Mouse (Mus musculus) liver, embryonic 12.5 days (tissue): ENCODE data around the gene Timm17b. TPM values are rescaled to one million over a fixed set of nuclear protein-coding genes. Genes with fewer than 3 reads are reported as not detected.

Experiments used
- ATAC-seq: fragments of 200-750 bp; cut with Nextera tagmentation; 2 replicates; pipeline ENCODE4 v1.8.0; 2017; ENCODE audit warnings: moderate number of reproducible peaks, mild to moderate bottlenecking, moderate library complexity
- H3K27ac ChIP-seq: fragments of 300-500 bp; sonication (generic); 2 replicates; pipeline ENCODE4 v1.5.1; 2016; ENCODE audit warnings: mild to moderate bottlenecking
- H3K27me3 ChIP-seq: fragments of 300-500 bp; sonication (generic); replicated peaks from 2 replicates; pipeline ENCODE4 v1.6.1; 2016; ENCODE audit warnings: mild to moderate bottlenecking, moderate library complexity
- H3K36me3 ChIP-seq: fragments of 300-500 bp; sonication (generic); 2 replicates; pipeline ENCODE4 v1.6.1; 2016; ENCODE audit warnings: mild to moderate bottlenecking, moderate library complexity
- H3K4me1 ChIP-seq: fragments of 300-500 bp; sonication (generic); 2 replicates; pipeline ENCODE4 v1.6.1; 2016
- H3K4me2 ChIP-seq: fragments of 300-500 bp; sonication (generic); 2 replicates; pipeline ENCODE4 v1.6.1; 2016; ENCODE audit warnings: mild to moderate bottlenecking, moderate library complexity
- H3K4me3 ChIP-seq: fragments of 300-500 bp; sonication (generic); 2 replicates; pipeline ENCODE4 v1.5.1; 2016; ENCODE audit warnings: mild to moderate bottlenecking, moderate library complexity
- H3K9ac ChIP-seq: fragments of 300-500 bp; sonication (generic); 2 replicates; pipeline ENCODE4 v1.6.1; 2016; ENCODE audit warnings: mild to moderate bottlenecking, moderate library complexity
- H3K9me3 ChIP-seq: fragments of 300-500 bp; sonication (generic); replicated peaks from 2 replicates; pipeline ENCODE4 v1.6.1; 2016; ENCODE audit warnings: mild to moderate bottlenecking, moderate library complexity
- WGBS: fragments of 180-500 bp; shearing (Covaris S2); methylation state at CpG from one replicate; pipeline ENCODE4 v1.1.7; 2016; ENCODE audit not compliant: insufficient replicate concordance; 5-methylcytosine and 5-hydroxymethylcytosine counted together
- polyA plus RNA-seq: library from polyadenylated mRNA; unstranded; fragments of >200 nt; fragmentation: Nextera tagmentation; extraction: Ambion mirVana; gene quantifications from 2 replicates; pipeline ENCODE4 v1.2.1, GENCODE M21; 2016

The Timm17b gene
- 98.3 and 98.9 TPM in 2 replicates for polyA plus RNA-seq

DNA sequence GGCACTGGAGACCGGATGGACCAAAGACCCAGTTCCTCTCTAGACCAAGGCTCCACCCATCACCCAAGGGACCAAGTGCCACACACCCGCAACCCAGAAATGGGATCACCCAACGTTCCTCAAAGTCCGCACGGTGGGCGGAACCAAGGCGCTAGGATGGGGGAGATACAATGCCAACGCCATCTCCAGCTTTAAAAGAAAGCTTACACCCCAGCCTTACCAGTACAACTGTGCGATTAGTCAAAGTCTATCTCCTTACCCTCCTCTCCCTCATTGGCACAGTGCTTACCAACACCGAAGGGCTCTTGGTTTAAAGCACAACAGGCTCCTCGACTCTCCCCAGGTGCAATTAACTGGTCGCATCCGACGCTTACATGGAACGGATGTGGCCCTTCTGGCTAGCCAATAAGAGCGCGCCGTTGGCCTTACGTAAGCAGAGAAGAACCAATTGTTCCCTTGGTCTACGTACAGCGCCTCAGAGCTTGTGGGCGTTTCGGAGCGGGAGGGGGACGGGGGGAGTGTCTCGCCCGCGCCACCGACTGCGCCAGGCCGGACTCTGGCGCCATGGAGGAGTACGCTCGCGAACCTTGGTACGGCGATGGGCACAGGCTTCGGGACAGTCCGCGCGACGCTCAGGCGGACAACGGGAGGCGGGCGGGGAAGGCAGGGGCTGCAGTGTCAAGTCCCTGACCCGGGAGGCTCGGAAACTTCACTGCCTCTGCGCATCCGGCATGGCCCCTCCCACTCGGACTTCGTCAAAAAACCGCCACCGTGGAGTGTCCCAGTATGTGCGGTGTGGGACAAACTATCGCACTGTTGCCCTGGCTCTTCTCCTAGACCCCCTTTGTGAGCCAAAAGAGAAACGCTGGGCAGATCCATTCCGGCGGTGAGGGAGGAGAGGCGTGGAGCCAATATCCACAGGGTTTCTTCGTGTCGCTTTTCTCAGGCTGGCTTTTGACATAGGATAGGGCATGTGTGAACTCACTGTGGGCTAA, at the start of gene Timm17b, which contains the start of gene Pqbp1:
TSS of gene Timm17b (plus strand) at position 478 of the 995 bp plus-strand sequence.
TSS of gene Pqbp1 (minus strand) at position 390 of the 995 bp plus-strand sequence.
- Histone ChIP-seq H3K27ac (peak within 1 kb of the TSS; percentile 81), H3K27me3 (no peaks in the 10 kb centered on the region), H3K36me3 (peaks cover 26% of the 10 kb centered on the region), H3K9ac (peak within 1 kb of the TSS; percentile 74), H3K4me3 (peak within 1 kb of the TSS; percentile 68), H3K9me3 (no peaks in the 10 kb centered on the region), H3K4me1 (peaks cover 19% of the 10 kb centered on the region), H3K4me2 (peak within 1 kb of the TSS; percentile 73)
- WGBS: 8% methylated on average over 62 of the region's 62 CpGs
- ATAC-seq: peak; percentile 98

DNA sequence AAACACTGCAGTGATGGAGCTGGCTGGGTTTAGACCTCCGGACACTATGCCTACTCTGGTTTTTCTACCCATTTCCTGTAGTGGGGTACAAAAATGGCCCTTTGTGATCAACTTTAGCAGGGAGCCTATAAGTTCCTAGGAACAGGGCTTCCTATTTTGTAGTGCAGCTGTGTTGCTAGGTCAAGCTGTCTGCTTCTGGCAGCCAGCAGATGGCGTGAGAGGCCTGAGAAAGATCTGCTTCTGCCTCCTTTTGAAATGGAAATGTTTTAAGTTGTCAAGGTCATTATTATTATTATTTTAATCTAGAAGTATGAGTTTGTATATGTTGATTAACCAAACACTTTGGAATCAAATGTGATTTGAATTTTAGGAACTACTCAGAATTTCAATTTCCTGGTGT, 44.6 kb upstream of the Timm17b start:
- Histone ChIP-seq H3K4me3 (no peak overlapping the region), H3K4me2 (no peak overlapping the region), H3K4me1 (peaks cover 9% of the 10 kb centered on the region), H3K27ac (no peak overlapping the region), H3K9me3 (no peaks in the 10 kb centered on the region), H3K36me3 (peaks cover 71% of the 10 kb centered on the region), H3K27me3 (no peaks in the 10 kb centered on the region), H3K9ac (no peak overlapping the region)
- WGBS: 13% methylated on average over 2 of the region's 2 CpGs
- no peak for ATAC-seq

DNA sequence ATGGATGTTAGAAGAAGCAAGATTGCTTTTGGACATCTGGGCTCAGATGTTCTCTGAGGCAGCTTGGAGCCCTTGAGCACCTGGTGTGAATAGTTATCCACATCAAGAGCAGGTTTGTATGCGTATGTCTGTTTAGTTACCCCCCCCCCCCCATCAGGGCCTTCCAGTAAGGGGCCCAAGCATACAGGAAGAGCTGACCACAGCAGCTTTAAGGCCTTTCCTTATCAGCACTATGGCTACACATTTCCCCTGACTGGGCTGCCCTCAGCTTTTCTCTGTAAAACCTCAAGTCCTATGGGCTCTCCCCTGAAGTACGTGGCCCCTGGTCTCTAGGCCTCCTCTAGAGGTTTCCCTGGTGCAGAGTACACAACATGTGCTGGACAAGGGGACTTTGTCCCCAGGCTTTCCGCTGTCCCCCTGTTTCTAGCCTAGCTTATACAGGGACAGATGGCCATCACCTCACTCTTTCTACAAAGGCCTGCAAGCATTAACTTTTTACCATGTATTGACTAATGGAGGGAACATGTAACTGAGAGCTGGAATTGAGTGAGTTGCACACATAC, 39.9 kb upstream of the Timm17b start:
- Histone ChIP-seq H3K36me3 (peaks cover 43% of the 10 kb centered on the region), H3K27me3 (no peaks in the 10 kb centered on the region), H3K4me3 (no peak overlapping the region), H3K4me2 (no peak overlapping the region), H3K4me1 (peaks cover 33% of the 10 kb centered on the region), H3K9ac (no peak overlapping the region), H3K27ac (peak overlapping the region; percentile 45), H3K9me3 (no peaks in the 10 kb centered on the region)
- ATAC-seq: peak; percentile 54
- 34% methylated on average over 3 of the region's 3 CpGs for WGBS

DNA sequence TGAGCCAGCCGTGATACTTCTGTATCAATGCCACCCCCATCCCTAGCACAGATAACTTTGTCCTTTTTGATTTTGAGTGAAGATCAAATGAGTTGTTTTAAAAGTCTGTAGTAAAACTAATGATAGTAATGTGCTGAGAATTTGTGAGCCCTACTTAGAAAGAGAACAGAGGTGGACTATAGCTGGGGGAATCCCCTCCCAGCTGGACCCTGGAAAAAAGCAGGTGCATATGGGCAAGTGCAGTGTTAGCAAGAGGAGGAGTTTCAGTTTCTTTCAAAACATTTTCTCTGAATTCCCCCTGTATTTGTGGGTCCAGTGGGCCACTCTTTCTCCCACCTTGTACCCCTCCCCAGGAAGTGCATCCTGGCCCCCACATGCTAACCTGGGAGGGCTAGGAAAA, 36.0 kb upstream of the Timm17b start:
- Histone ChIP-seq H3K36me3 (peaks cover 38% of the 10 kb centered on the region), H3K27ac (no peak overlapping the region), H3K4me1 (peaks cover 43% of the 10 kb centered on the region), H3K4me3 (no peak overlapping the region), H3K9ac (no peak overlapping the region), H3K9me3 (no peaks in the 10 kb centered on the region), H3K27me3 (no peaks in the 10 kb centered on the region), H3K4me2 (no peak overlapping the region)
- no peak for ATAC-seq
- WGBS: 74% methylated on average over 1 of the region's 1 CpGs

DNA sequence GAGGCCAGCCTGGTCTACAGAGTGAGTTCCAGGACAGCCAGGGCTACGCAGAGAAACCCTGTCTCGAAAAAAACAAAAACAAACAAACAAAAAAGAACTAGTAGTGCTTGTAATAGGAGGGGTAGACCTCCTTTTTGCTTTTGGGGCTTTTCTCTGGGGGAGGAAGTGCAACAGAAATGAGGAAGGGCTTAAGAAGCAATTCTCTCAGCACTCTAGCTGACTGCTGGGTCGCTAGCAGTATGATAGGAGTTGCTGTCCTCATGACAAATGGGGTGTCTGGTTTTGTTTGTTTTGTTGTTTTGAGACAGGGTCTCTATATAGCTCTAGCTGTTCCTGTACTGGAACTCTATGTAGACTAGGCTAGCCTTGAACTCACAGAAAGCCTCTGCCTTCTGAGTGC, 34.6 kb upstream of the Timm17b start:
- Histone ChIP-seq H3K27ac (no peak overlapping the region; the same call in 1 of the 2 replicates), H3K4me2 (no peak overlapping the region), H3K4me3 (no peak overlapping the region), H3K9me3 (no peaks in the 10 kb centered on the region), H3K27me3 (no peaks in the 10 kb centered on the region), H3K4me1 (peaks cover 34% of the 10 kb centered on the region), H3K36me3 (peaks cover 34% of the 10 kb centered on the region), H3K9ac (no peak overlapping the region)
- ATAC-seq: no peak
- 51% methylated on average over 3 of the region's 3 CpGs for WGBS

DNA sequence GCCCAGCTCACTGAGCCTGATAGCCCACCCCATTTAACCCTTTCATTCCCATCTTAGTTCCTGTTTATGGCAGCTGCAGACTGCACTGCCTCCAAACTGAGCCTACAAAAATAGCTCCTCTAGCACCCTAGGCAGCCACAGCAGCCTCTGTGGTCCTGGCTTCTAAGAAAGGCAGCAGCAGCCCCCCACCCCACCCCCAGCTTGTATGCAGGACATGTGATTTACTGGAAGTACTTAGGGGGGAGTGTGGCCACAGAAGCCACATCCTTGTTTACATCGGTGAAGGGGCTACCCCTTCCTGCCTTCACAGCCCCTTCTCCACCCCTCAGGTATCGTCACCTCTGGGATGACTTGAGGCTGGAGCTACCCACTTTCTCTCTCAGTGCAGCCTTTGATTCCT, 33.8 kb upstream of the Timm17b start:
- ATAC-seq: no peak
- Histone ChIP-seq H3K27me3 (no peaks in the 10 kb centered on the region), H3K27ac (no peak overlapping the region), H3K4me3 (no peak overlapping the region), H3K4me2 (no peak overlapping the region), H3K9me3 (no peaks in the 10 kb centered on the region), H3K9ac (no peak overlapping the region), H3K36me3 (peaks cover 37% of the 10 kb centered on the region), H3K4me1 (peaks cover 26% of the 10 kb centered on the region)
- 31% methylated on average over 2 of the region's 2 CpGs for WGBS

DNA sequence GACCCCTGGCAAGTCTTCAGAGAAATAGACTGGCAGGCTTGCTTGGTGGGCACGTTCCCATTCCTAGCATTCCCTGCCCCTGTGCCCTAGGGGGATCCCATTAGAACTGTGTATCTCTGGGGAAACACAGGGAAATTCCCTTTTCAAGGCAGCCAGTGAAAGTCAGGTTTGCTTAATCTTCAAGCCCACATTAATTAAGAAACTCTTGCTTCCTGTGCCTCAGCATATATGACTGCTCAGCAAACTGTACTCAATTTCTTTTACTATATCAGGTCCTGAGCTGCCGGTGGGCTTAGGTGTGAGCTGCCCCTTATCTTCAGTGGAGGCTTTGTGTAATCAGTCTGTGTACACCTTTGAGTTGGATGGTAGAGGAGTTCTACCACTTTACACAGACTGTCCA, 33.4 kb upstream of the Timm17b start:
- Histone ChIP-seq H3K27ac (no peak overlapping the region), H3K4me2 (no peak overlapping the region)
- no peak for ATAC-seq

DNA sequence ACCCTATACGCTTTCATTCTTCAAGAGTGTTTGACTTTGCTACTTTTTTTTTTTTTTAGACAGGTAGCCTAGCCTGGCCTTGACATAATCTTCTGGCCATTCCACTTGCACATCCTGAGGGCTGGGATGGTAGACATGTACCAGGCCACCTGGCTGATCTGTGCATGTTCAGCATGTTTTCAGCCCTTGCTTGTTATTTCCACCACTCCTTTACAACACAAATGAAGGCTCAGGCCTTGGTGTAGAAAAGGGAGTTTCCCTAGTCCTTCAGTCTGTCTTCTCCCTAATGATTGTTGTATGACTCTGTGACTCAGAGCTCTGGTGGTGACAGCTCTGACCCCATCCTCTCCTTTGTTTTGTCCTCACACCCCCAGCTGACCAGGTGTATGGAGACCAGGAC, 32.0 kb upstream of the Timm17b start:
- WGBS: 93% methylated on average over 1 of the region's 1 CpGs
- no peak for ATAC-seq
- H3K27me3 ChIP-seq: no peaks in the 10 kb centered on the region
- peaks cover 47% of the 10 kb centered on the region for H3K36me3 ChIP-seq
- H3K4me1 ChIP-seq: peaks cover 10% of the 10 kb centered on the region
- no peak overlapping the region for H3K27ac ChIP-seq
- H3K4me3 ChIP-seq: no peak overlapping the region
- no peak overlapping the region for H3K4me2 ChIP-seq
- no peak overlapping the region for H3K9ac ChIP-seq
- no peaks in the 10 kb centered on the region for H3K9me3 ChIP-seq

More for the DNA sequence above, 33.4 kb upstream of the Timm17b start:
- no peak overlapping the region for H3K4me3 ChIP-seq
- peaks cover 37% of the 10 kb centered on the region for H3K36me3 ChIP-seq
- H3K27me3 ChIP-seq: no peaks in the 10 kb centered on the region
- H3K9me3 ChIP-seq: no peaks in the 10 kb centered on the region
- no peak overlapping the region for H3K9ac ChIP-seq
- WGBS: 44% methylated on average over 2 of the region's 2 CpGs
- H3K4me1 ChIP-seq: peaks cover 21% of the 10 kb centered on the region

GRCm38 (mm10) chrX:7868506-7868905, 30.7 kb upstream of the Timm17b start:
- WGBS: 41% methylated on average over 2 of the region's 2 CpGs
- no peak overlapping the region for H3K4me3 ChIP-seq
- H3K9ac ChIP-seq: no peak overlapping the region
- peaks cover 61% of the 10 kb centered on the region for H3K36me3 ChIP-seq
- no peaks in the 10 kb centered on the region for H3K27me3 ChIP-seq
- no peak overlapping the region for H3K4me2 ChIP-seq
- no peak for ATAC-seq
- H3K4me1 ChIP-seq: peaks cover 10% of the 10 kb centered on the region
- no peak overlapping the region for H3K27ac ChIP-seq
- no peaks in the 10 kb centered on the region for H3K9me3 ChIP-seq

- Histone ChIP-seq H3K27ac (no peak overlapping the region), H3K4me3 (no peak overlapping the region), H3K27me3 (no peaks in the 10 kb centered on the region), H3K36me3 (peaks cover 74% of the 10 kb centered on the region), H3K9ac (no peak overlapping the region), H3K4me2 (no peak overlapping the region), H3K4me1 (peaks cover 10% of the 10 kb centered on the region), H3K9me3 (no peaks in the 10 kb centered on the region)
- no peak for ATAC-seq
- 65% methylated on average over 3 of the region's 3 CpGs for WGBS
These were observed 29.3 kb upstream of the Timm17b start for GRCm38 (mm10) chrX:7869826-7870225.

GRCm38 (mm10) chrX:7878007-7878419, 21.1 kb upstream of the Timm17b start, which contains the start of gene Pim2:
TSS of gene Pim2 (plus strand) at chrX:7878262.
- peak within 1 kb of the TSS; percentile 60 for H3K4me3 ChIP-seq
- WGBS: 7% methylated on average over 37 of the region's 38 CpGs
- H3K9me3 ChIP-seq: no peaks in the 10 kb centered on the region
- H3K27me3 ChIP-seq: no peaks in the 10 kb centered on the region
- H3K4me2 ChIP-seq: peak within 1 kb of the TSS; percentile 89
- peak within 1 kb of the TSS; percentile 57 for H3K9ac ChIP-seq
- peaks cover 25% of the 10 kb centered on the region for H3K4me1 ChIP-seq
- ATAC-seq: peak; percentile 96
- no peak within 1 kb of the TSS for H3K27ac ChIP-seq
- peaks cover 29% of the 10 kb centered on the region for H3K36me3 ChIP-seq

GRCm38 (mm10) chrX:7878495-7878894, 20.7 kb upstream of the Timm17b start:
- peaks cover 25% of the 10 kb centered on the region for H3K4me1 ChIP-seq
- 19% methylated on average over 21 of the region's 21 CpGs for WGBS
- peak overlapping the region; percentile 89 for H3K4me2 ChIP-seq
- no peaks in the 10 kb centered on the region for H3K9me3 ChIP-seq
- peaks cover 25% of the 10 kb centered on the region for H3K36me3 ChIP-seq
- ATAC-seq: no peak; the same call in 1 of the 2 replicates
- peak overlapping the region; percentile 57 for H3K9ac ChIP-seq
- H3K27me3 ChIP-seq: no peaks in the 10 kb centered on the region
- H3K4me3 ChIP-seq: peak overlapping the region; percentile 60
- H3K27ac ChIP-seq: no peak overlapping the region
